Mouse (Mus musculus) midbrain, embryonic 11.5 days (tissue): ENCODE measurements around the gene Slc30a3. TPM values are rescaled to one million over a fixed set of nuclear protein-coding genes. Genes with fewer than 3 reads are reported as not detected.
A peak's percentile ranks its signal among the peaks of the same experiment; 100 is the strongest.
"Not testable (repeated sequence)": the region's sequence is repeated elsewhere in the genome, so short reads cannot be mapped to it uniquely, and the experiment has no call there.

Experiments
- ATAC-seq: fragments of 200-750 bp; cut with Nextera tagmentation; 2 replicates; pipeline ENCODE4 v1.8.0; 2017; ENCODE audit warnings: moderate TSS enrichment, moderate library complexity; ENCODE audit not compliant: low FRiP score
- DNase-seq: peaks from one replicate; pipeline ENCODE4 v3.0.0; 2015; ENCODE audit warnings: low spot score; ENCODE audit errors: missing footprints
- H3K27ac ChIP-seq: fragments of 300-500 bp; sonication (generic); 2 replicates; pipeline ENCODE4 v1.5.1; 2014; ENCODE audit warnings: low read depth, low read length
- H3K27me3 ChIP-seq: fragments of 300-500 bp; sonication (generic); 2 replicates; pipeline ENCODE4 v1.6.1; 2014; ENCODE audit warnings: mild to moderate bottlenecking, low read length, moderate library complexity, mixed read lengths; ENCODE audit not compliant: control insufficient read depth, insufficient read depth
- H3K36me3 ChIP-seq: fragments of 300-500 bp; sonication (generic); 2 replicates; pipeline ENCODE4 v1.6.1; 2014; ENCODE audit warnings: mild to moderate bottlenecking, low read length, moderate library complexity, mixed read lengths; ENCODE audit not compliant: control insufficient read depth, insufficient read depth
- H3K4me1 ChIP-seq: fragments of 300-500 bp; sonication (generic); 2 replicates; pipeline ENCODE4 v1.6.1; 2014; ENCODE audit warnings: low read length; ENCODE audit not compliant: control insufficient read depth, insufficient read depth
- H3K4me2 ChIP-seq: fragments of 300-500 bp; sonication (generic); 2 replicates; pipeline ENCODE4 v1.6.1; 2014; ENCODE audit warnings: mild to moderate bottlenecking, moderate library complexity
- H3K4me3 ChIP-seq: fragments of 300-500 bp; sonication (generic); 2 replicates; pipeline ENCODE4 v1.5.1; 2014; ENCODE audit warnings: low read depth, low read length
- H3K9ac ChIP-seq: fragments of 300-500 bp; sonication (generic); 2 replicates; pipeline ENCODE4 v1.6.1; 2014; ENCODE audit warnings: low read length
- H3K9me3 ChIP-seq: fragments of 300-500 bp; sonication (generic); 2 replicates; pipeline ENCODE4 v1.6.1; 2016; ENCODE audit warnings: low read length; ENCODE audit not compliant: control insufficient read depth
- WGBS: fragments of 180-500 bp; shearing (Covaris S2); extraction: QIAGEN DNeasy Blood & Tissue Kit; methylation state at CpG from one replicate; pipeline ENCODE4 v1.1.7; 2014; 5-methylcytosine and 5-hydroxymethylcytosine counted together
- polyA plus RNA-seq: library from polyadenylated mRNA; unstranded; fragments of >200 nt; fragmentation: Nextera tagmentation; extraction: Ambion mirVana; gene quantifications from 2 replicates; pipeline ENCODE4 v1.2.1, GENCODE M21; 2014

Gene Slc30a3
- polyA plus RNA-seq, 1 experiment from 2014 or later = 6.9 TPM

- ATAC-seq (no peak), DNase-seq (no peak)
- Histone ChIP-seq H3K4me3 (no peak overlapping the region), H3K4me2 (peak overlapping the region; percentile 84; the same call in 1 of the 2 replicates), H3K4me1 (0 out of 2 replicates have a peak, but pooled peaks cover 2% of the 10 kb centered on the region), H3K9ac (no peak overlapping the region), H3K27ac (no peak overlapping the region), H3K9me3 (no peaks in the 10 kb centered on the region), H3K27me3 (no peaks in the 10 kb centered on the region), H3K36me3 (no peaks in the 10 kb centered on the region)
- 82% methylated on average over 5 of the region's 5 CpGs for whole genome bisulfite sequencing
Measured at GRCm38 (mm10) chr5:31047074-31047473, 61.0 kb downstream of the Slc30a3 start.

- WGBS = 91% methylated on average over 6 of the region's 6 CpGs
- no peaks in the 10 kb centered on the region for H3K27me3 ChIP-seq
- H3K9ac ChIP-seq = no peak overlapping the region
- H3K4me1 ChIP-seq = 0 out of 2 replicates have a peak, but pooled peaks cover 2% of the 10 kb centered on the region
- DNase-seq (no peak), ATAC-seq (no peak)
- H3K36me3 ChIP-seq = no peaks in the 10 kb centered on the region
- no peak overlapping the region for H3K27ac ChIP-seq
- H3K4me2 ChIP-seq = no peak overlapping the region
- H3K4me3 ChIP-seq = no peak overlapping the region
- H3K9me3 ChIP-seq = no peaks in the 10 kb centered on the region
Measured at GRCm38 (mm10) chr5:31046416-31046815, 61.6 kb downstream of the Slc30a3 start.

- H3K27ac ChIP-seq = no peak overlapping the region
- DNase-seq = no peak
- WGBS = 92% methylated on average over 7 of the region's 7 CpGs
- no peak for ATAC-seq
- H3K27me3 ChIP-seq = no peaks in the 10 kb centered on the region
- H3K36me3 ChIP-seq = no peaks in the 10 kb centered on the region
- H3K9me3 ChIP-seq = no peaks in the 10 kb centered on the region
- H3K4me2 ChIP-seq = no peak overlapping the region
- no peak overlapping the region for H3K4me3 ChIP-seq
- H3K9ac ChIP-seq = no peak overlapping the region
- no peaks in the 10 kb centered on the region for H3K4me1 ChIP-seq
Measured at GRCm38 (mm10) chr5:31038171-31038845, 69.7 kb downstream of the Slc30a3 start.

- not testable (repeated sequence) for H3K36me3 ChIP-seq, ATAC-seq, DNase-seq, H3K27me3 ChIP-seq, H3K4me3 ChIP-seq, H3K4me1 ChIP-seq, H3K4me2 ChIP-seq, H3K9me3 ChIP-seq, H3K27ac ChIP-seq, H3K9ac ChIP-seq
- WGBS = 87% methylated on average over 11 of the region's 11 CpGs
Measured at GRCm38 (mm10) chr5:31036556-31036955, 71.5 kb downstream of the Slc30a3 start.

Other genes starting within 250 kb of the Slc30a3 start
- 32.5 and 35.4 TPM in 2 replicates for gene Tmem214, start 240.2 kb downstream of the Slc30a3 start, polyA plus RNA-seq
- 22.0 and 22.3 TPM in 2 replicates for gene Agbl5, start 219.5 kb downstream of the Slc30a3 start, polyA plus RNA-seq
- gene Ost4, start 200.4 kb downstream of the Slc30a3 start, polyA plus RNA-seq = 340 and 376 TPM in 2 replicates
- gene Emilin1, start 194.8 kb downstream of the Slc30a3 start, polyA plus RNA-seq = 28.1 and 30.3 TPM in 2 replicates
- gene Khk, start 186.8 kb downstream of the Slc30a3 start, polyA plus RNA-seq = 4.6 and 6.9 TPM in 2 replicates
- 6.7 and 8.5 TPM in 2 replicates for gene Cgref1, start 162.6 kb downstream of the Slc30a3 start, polyA plus RNA-seq
- 89.4 and 91.0 TPM in 2 replicates for gene Preb, start 147.9 kb downstream of the Slc30a3 start, polyA plus RNA-seq
- not detected in 2 replicates for gene Tcf23, start 139.6 kb downstream of the Slc30a3 start, polyA plus RNA-seq
- 105 and 107 TPM in 2 replicates for gene Atraid, start 59.9 kb downstream of the Slc30a3 start, polyA plus RNA-seq
- gene Slc5a6, start 59.3 kb downstream of the Slc30a3 start, polyA plus RNA-seq = 7.3 and 8.3 TPM in 2 replicates
- gene Cad, start 53.5 kb downstream of the Slc30a3 start, polyA plus RNA-seq = 20.5 and 22.2 TPM in 2 replicates
- not detected in 2 replicates for gene Dnajc5g, start 2.0 kb downstream of the Slc30a3 start, polyA plus RNA-seq
- not detected in 2 replicates for gene Trim54, start 8.5 kb upstream of the Slc30a3 start, polyA plus RNA-seq
- gene Ucn, start 30.6 kb upstream of the Slc30a3 start, polyA plus RNA-seq = not detected in 2 replicates
- 48.7 and 49.8 TPM in 2 replicates for gene Mpv17, start 46.0 kb upstream of the Slc30a3 start, polyA plus RNA-seq
- gene Gm29609, start 71.7 kb upstream of the Slc30a3 start, polyA plus RNA-seq = 0.78 and 1.9 TPM in 2 replicates
- gene Gtf3c2, start 71.9 kb upstream of the Slc30a3 start, polyA plus RNA-seq = 71.9 and 72.5 TPM in 2 replicates
- gene Snx17, start 85.0 kb upstream of the Slc30a3 start, polyA plus RNA-seq = 150 and 155 TPM in 2 replicates
- 62.0 and 63.9 TPM in 2 replicates for gene Eif2b4, start 85.2 kb upstream of the Slc30a3 start, polyA plus RNA-seq
- gene Zfp513, start 94.1 kb upstream of the Slc30a3 start, polyA plus RNA-seq = 4.2 and 6.5 TPM in 2 replicates
- gene Ppm1g, start 112.5 kb upstream of the Slc30a3 start, polyA plus RNA-seq = 156 and 164 TPM in 2 replicates
- gene Nrbp1, start 132.6 kb upstream of the Slc30a3 start, polyA plus RNA-seq = 147 and 148 TPM in 2 replicates
- gene Gm9970, start 133.0 kb upstream of the Slc30a3 start, polyA plus RNA-seq = 1.3 TPM in 1 of 2 replicates, not detected in the other
- 2.6 and 3.4 TPM in 2 replicates for gene Krtcap3, start 143.5 kb upstream of the Slc30a3 start, polyA plus RNA-seq
- 25.6 and 31.9 TPM in 2 replicates for gene Ift172, start 182.9 kb upstream of the Slc30a3 start, polyA plus RNA-seq
- gene Fndc4, start 187.8 kb upstream of the Slc30a3 start, polyA plus RNA-seq = 43.3 and 54.0 TPM in 2 replicates
- 0.11 and 0.22 TPM in 2 replicates for gene Gckr, start 189.2 kb upstream of the Slc30a3 start, polyA plus RNA-seq